Mouse (Mus musculus): Measurements from ENCODE around the gene Hectd4. TPM values are rescaled to one million over a fixed set of nuclear protein-coding genes. Genes with fewer than 3 reads are reported as not detected.
"Not testable (repeated sequence)": the region's sequence is repeated elsewhere in the genome, so short reads cannot be mapped to it uniquely, and the experiment has no call there.

The Hectd4 gene
- polyA plus RNA-seq, 1 experiment from 2014 or later = 8.4 TPM

DNA sequence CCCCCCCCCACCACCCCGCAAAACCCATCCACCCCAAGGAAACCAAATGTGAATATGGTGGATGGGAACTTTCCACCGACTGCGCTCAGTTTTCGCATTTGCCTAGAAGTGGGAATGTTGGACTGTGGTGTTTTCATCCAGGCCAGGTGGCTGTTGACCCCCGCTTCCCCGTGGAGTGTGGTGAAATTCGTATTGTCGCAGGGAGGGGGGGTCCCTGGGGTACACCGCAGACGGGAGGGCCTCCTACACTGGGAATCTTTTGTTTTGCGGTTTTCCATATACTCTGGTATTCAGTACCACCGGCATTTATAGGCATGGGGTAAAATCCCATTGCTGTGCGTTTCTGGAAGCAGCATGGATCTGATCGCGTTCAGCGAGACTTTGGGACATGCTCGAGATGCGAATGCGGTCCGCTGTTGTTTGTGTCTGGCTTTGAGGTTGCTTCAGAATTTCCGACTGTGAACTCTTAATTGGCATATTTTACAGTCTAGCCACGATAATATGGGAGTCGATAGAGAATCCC, 1.4 kb downstream of the Hectd4 start:
- ATAC-seq (ENCODE audit: insufficient number of reproducible peaks, insufficient read depth, low FRiP score, low TSS enrichment, low read depth) = no peak
- H3K27ac ChIP-seq = no peak overlapping the region
- no peaks in the 10 kb centered on the region for H3K36me3 ChIP-seq
- 24% methylated on average over 22 of the region's 23 CpGs for WGBS
- H3K9me3 ChIP-seq = no peaks in the 10 kb centered on the region
- peak overlapping the region; percentile 87 for H3K9ac ChIP-seq (replicated peaks)
- H3K27me3 ChIP-seq = no peaks in the 10 kb centered on the region
- peaks cover 10% of the 10 kb centered on the region for H3K4me1 ChIP-seq (replicated peaks)
- H3K4me2 ChIP-seq = peak overlapping the region; percentile 95
- peak overlapping the region; percentile 88 for H3K4me3 ChIP-seq (replicated peaks)

DNA sequence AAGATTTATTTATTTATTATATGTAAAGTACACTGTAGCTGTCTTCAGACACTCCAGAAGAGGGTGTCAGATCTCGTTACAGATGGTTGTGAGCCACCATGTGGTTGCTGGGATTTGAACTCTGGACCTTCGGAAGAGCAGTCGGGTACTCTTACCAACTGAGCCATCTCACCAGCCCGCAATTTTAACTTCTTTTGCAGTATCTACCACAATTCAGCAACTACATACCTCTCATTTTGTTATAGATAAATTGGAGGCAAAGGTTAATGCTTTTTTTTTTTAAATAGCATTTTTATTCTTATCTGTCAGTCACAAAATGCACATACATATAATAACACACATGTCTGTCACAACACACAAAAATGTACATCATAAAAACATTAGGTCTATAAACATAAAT, 4.0 kb downstream of the Hectd4 start:
- H3K36me3 ChIP-seq; H3K4me2 ChIP-seq; H3K27ac ChIP-seq; H3K4me3 ChIP-seq (replicated peaks); ATAC-seq (ENCODE audit: insufficient number of reproducible peaks, insufficient read depth, low FRiP score, low TSS enrichment, low read depth); H3K9ac ChIP-seq (replicated peaks); H3K27me3 ChIP-seq; H3K9me3 ChIP-seq: not testable (repeated sequence)
- H3K4me1 ChIP-seq (replicated peaks) = peaks cover 10% of the 10 kb centered on the region
- 92% methylated on average over 4 of the region's 4 CpGs for WGBS

DNA sequence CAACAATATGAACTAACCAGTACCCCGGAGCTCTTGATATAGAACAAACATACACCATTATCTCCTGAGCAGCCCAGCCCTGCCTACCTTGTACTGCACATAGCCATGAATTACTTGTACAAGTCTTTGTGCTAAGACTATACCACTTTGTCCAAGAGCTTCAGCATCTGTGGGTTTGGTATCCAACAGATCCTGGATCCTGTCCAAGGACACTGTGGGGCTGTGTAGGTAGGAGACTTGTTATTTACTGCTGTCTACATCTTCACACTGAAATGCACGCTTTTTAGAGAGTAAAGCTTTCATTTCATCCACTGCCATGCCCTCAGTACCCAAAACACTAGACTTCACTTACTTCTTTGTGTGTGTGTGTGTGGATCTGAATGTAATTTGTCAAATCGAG, 4.8 kb downstream of the Hectd4 start:
- WGBS = 91% methylated on average over 3 of the region's 3 CpGs
- Histone ChIP-seq H3K4me2 (no peak overlapping the region), H3K4me3 (replicated peaks) (no peak overlapping the region), H3K9me3 (0 out of 2 replicates have a peak, but pooled peaks cover 4% of the 10 kb centered on the region), H3K4me1 (replicated peaks) (peaks cover 10% of the 10 kb centered on the region), H3K36me3 (no peaks in the 10 kb centered on the region), H3K9ac (replicated peaks) (no peak overlapping the region), H3K27ac (no peak overlapping the region), H3K27me3 (no peaks in the 10 kb centered on the region)
- no peak for ATAC-seq (ENCODE audit: insufficient number of reproducible peaks, insufficient read depth, low FRiP score, low TSS enrichment, low read depth)

DNA sequence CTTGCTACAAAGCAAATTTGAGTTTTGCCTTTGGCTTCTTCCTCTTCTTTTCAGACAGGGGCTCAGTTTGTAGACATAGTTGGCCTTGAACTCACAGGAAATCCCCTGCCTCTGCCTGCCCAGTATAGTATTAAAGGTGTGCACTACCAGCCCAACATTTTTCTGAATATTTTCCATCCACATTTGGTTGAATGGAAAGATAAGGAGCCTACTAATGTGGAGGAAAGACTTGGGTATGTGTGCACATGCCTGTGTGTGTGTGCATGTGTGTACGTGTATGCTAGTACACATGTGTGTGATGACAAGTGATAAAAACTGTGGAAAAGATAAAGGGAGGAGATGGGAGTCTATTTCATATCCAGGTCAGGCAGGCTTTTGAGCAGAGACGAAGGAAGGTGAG, 5.8 kb downstream of the Hectd4 start:
- no peak overlapping the region for H3K4me2 ChIP-seq
- no peaks in the 10 kb centered on the region for H3K27me3 ChIP-seq
- no peak overlapping the region; the same call in 1 of the 2 replicates for H3K9ac ChIP-seq (replicated peaks)
- no peak overlapping the region for H3K27ac ChIP-seq
- H3K4me1 ChIP-seq (replicated peaks) = peaks cover 10% of the 10 kb centered on the region
- H3K36me3 ChIP-seq = no peaks in the 10 kb centered on the region
- no peak for ATAC-seq (ENCODE audit: insufficient number of reproducible peaks, insufficient read depth, low FRiP score, low TSS enrichment, low read depth)
- 0 out of 2 replicates have a peak, but pooled peaks cover 4% of the 10 kb centered on the region for H3K9me3 ChIP-seq
- no peak overlapping the region for H3K4me3 ChIP-seq (replicated peaks)
- 84% methylated on average over 2 of the region's 2 CpGs for WGBS

DNA sequence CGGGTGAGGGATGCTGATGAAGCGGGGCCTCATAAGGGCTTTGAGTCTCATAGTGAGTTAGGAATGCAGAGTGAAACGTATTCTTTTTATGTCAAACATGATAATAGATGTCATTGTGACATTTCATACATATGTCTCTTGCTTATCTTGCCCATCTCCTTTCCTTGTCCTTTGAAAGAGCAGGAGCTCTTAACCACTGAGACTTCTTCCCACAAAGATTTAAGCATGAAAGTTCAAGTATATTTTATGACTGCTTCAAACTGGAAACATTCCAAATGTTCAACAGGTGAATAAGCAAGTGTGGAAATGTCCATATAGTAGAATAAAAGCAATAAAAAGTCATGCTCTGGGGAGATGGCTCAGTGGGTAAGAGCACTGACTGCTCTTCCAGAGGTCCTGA, 6.4 kb downstream of the Hectd4 start:
- no peak for ATAC-seq (ENCODE audit: insufficient number of reproducible peaks, insufficient read depth, low FRiP score, low TSS enrichment, low read depth)
- no peak overlapping the region for H3K4me3 ChIP-seq (replicated peaks)

DNA sequence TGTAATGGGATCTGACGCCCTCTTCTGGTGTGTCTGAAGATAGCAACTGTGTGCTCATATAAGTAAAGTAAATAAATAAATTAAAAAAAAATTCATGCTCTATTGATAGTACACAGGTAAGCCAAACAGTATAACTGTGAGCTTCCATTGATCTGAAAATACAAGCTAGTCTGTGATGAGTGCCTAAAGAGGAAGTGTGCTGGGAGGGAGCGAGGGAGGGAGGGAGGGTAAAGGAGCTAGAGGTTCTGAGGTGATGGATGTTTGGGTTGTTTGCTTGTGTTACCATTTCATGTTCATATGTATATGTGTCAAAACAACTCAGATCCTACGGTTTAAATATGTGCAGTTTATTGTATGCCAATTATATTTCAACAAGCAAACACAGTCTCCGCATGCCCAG, 6.8 kb downstream of the Hectd4 start:
- no peak overlapping the region for H3K9ac ChIP-seq (replicated peaks)
- WGBS = 86% methylated on average over 4 of the region's 4 CpGs
- H3K4me1 ChIP-seq (replicated peaks) = peaks cover under 1% of the 10 kb centered on the region; the same call in 1 of the 2 replicates
- no peak overlapping the region for H3K4me2 ChIP-seq
- no peak overlapping the region for H3K27ac ChIP-seq
- no peaks in the 10 kb centered on the region for H3K27me3 ChIP-seq
- H3K36me3 ChIP-seq = no peaks in the 10 kb centered on the region
- no peak for ATAC-seq (ENCODE audit: insufficient number of reproducible peaks, insufficient read depth, low FRiP score, low TSS enrichment, low read depth)
- no peak overlapping the region for H3K4me3 ChIP-seq (replicated peaks)
- 0 out of 2 replicates have a peak, but pooled peaks cover 4% of the 10 kb centered on the region for H3K9me3 ChIP-seq

More for the DNA sequence above, 6.4 kb downstream of the Hectd4 start:
- Histone ChIP-seq H3K36me3 (no peaks in the 10 kb centered on the region), H3K27me3 (no peaks in the 10 kb centered on the region), H3K27ac (no peak overlapping the region), H3K4me2 (no peak overlapping the region), H3K4me1 (replicated peaks) (peaks cover 5% of the 10 kb centered on the region), H3K9me3 (0 out of 2 replicates have a peak, but pooled peaks cover 4% of the 10 kb centered on the region), H3K9ac (replicated peaks) (no peak overlapping the region)
- WGBS = 87% methylated on average over 3 of the region's 3 CpGs

DNA sequence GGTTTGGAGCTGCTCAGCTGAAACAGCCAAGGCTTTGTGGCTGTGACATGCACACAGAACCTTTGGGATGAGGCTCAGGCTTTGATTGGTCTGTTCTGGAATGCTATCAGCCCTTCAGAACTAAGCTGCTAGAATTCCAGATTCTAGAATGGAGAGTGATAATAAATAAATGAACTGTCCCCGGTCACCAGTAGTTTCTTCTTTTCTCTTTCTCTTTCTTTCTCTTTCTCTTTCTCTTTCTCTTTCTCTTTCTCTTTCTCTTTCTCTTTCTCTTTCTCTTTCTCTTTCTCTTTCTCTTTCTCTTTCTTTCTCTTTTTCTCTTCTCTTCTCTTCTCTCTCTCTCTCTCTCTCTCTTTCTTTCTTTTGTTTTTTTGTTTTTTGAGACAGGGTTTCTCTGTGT, 7.3 kb downstream of the Hectd4 start:
- ATAC-seq (ENCODE audit: insufficient number of reproducible peaks, insufficient read depth, low FRiP score, low TSS enrichment, low read depth); H3K4me2 ChIP-seq; H3K9ac ChIP-seq (replicated peaks); H3K4me3 ChIP-seq (replicated peaks); H3K9me3 ChIP-seq; H3K36me3 ChIP-seq; H3K27me3 ChIP-seq; H3K27ac ChIP-seq; H3K4me1 ChIP-seq (replicated peaks): not testable (repeated sequence)
- WGBS = 94% methylated on average over 1 of the region's 1 CpGs

DNA sequence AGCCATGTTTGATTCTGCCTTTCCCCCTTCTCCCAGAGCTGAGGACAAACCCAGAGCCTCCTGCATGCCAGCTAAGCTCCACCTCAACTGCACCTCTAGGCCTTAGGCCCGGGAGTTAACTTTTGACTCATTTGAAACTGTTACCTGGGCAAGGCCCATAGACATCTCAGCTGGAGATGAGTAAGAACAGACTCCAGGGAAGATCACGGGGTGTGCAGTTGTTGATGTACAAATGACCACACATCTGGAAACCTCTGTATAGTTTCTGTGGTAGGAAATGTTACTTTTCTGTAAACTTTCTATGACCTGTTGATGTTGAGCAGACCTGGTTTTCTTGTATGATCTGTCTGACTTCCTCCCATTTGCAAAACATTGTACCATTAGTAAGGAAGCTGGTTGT, 9.2 kb downstream of the Hectd4 start:
- Histone ChIP-seq H3K4me2 (no peak overlapping the region), H3K4me1 (replicated peaks) (no peaks in the 10 kb centered on the region), H3K27ac (no peak overlapping the region), H3K36me3 (no peaks in the 10 kb centered on the region), H3K9me3 (0 out of 2 replicates have a peak, but pooled peaks cover 4% of the 10 kb centered on the region), H3K9ac (replicated peaks) (no peak overlapping the region), H3K4me3 (replicated peaks) (no peak overlapping the region), H3K27me3 (no peaks in the 10 kb centered on the region)
- ATAC-seq (ENCODE audit: insufficient number of reproducible peaks, insufficient read depth, low FRiP score, low TSS enrichment, low read depth) = no peak
- WGBS = 85% methylated on average over 2 of the region's 2 CpGs

DNA sequence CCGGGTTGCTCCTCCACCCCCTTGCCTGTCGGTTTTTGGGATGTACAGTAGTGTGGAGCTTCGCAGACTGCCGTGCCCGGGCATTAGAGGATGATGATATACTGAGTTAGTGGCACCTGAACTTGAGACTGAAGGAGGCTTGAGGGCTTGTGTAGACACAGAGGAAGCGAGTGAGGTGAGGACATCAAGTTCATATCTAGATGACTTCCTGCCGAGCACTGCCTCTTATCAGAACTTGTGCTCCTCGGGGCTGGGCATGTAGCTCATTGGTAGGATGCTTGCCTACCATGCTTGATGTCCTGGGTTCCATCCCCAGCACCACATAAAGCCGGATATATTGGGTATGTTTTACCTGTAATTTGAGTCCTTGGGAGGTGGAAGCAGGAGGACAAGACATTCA, 10.8 kb downstream of the Hectd4 start:
- Histone ChIP-seq H3K9ac (replicated peaks) (no peak overlapping the region), H3K27ac (no peak overlapping the region), H3K9me3 (0 out of 2 replicates have a peak, but pooled peaks cover 4% of the 10 kb centered on the region), H3K36me3 (no peaks in the 10 kb centered on the region), H3K4me2 (no peak overlapping the region), H3K4me1 (replicated peaks) (no peaks in the 10 kb centered on the region), H3K4me3 (replicated peaks) (no peak overlapping the region), H3K27me3 (no peaks in the 10 kb centered on the region)
- no peak for ATAC-seq (ENCODE audit: insufficient number of reproducible peaks, insufficient read depth, low FRiP score, low TSS enrichment, low read depth)
- WGBS = 91% methylated on average over 9 of the region's 9 CpGs

DNA sequence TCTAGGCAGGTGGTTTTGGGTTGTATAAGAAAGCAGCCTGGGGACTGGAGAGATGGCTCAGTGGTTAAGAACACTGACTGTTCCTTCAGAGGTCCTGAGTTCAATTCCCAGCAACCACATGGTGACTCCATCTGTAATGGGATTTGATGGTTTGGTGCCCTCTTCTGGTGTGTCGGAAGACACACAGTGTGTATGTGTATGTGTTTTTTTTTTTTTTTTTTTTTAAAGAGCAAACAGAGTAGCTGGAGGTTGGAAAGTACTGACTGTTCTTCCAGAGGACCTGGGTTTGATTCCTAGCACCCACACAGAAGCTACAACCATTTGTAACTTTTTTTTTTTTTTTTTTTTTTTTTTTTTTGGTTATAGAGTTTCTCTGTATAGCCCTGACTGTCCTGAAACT, 12.8 kb downstream of the Hectd4 start:
- Histone ChIP-seq H3K27me3 (no peaks in the 10 kb centered on the region), H3K9me3 (0 out of 2 replicates have a peak, but pooled peaks cover 4% of the 10 kb centered on the region), H3K4me3 (replicated peaks) (no peak overlapping the region), H3K27ac (no peak overlapping the region), H3K4me2 (no peak overlapping the region), H3K4me1 (replicated peaks) (no peaks in the 10 kb centered on the region), H3K36me3 (no peaks in the 10 kb centered on the region), H3K9ac (replicated peaks) (no peak overlapping the region)
- 95% methylated on average over 1 of the region's 1 CpGs for WGBS
- no peak for ATAC-seq (ENCODE audit: insufficient number of reproducible peaks, insufficient read depth, low FRiP score, low TSS enrichment, low read depth)

DNA sequence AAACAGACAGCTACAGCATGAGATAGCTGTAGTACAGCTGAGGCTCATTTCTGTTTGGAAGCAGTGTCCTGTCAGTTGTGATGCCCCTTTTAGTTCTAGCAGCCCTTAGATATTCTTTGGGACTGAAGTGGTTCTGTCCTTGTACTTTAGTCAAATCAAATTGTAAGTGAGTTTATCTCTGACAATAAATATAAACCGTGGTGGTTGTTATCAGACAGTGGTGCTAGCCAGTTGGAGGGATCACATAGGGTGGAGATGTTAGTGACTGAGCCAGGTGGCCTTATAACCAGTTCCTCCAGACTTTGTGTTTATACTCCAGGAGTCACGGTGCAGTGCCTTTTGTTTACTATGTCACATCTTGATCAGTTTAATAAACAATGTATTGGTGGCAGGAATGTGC, 13.7 kb downstream of the Hectd4 start:
- no peak for ATAC-seq (ENCODE audit: insufficient number of reproducible peaks, insufficient read depth, low FRiP score, low TSS enrichment, low read depth)
- WGBS = 85% methylated on average over 2 of the region's 2 CpGs

DNA sequence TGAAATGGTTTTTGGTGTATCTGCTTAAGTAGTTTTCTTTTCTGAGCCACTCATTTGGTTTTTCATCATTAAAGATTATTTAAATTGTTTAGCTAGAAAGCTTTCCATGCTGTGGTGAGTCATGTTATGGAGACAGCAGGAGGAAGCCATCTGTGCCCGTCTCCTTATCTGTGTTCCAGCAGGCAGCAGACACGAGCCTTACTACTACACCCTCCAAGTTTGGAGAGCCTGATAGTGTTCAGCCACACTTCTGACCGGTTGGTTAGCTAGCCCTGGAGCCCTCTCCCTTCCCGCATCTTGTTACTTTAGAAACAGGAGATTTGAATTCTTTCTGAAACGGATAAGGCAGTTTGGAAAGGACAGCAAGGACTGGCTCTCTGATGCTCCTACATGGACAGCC, 16.2 kb downstream of the Hectd4 start:
- no peak overlapping the region for H3K4me2 ChIP-seq
- H3K4me1 ChIP-seq (replicated peaks) = no peaks in the 10 kb centered on the region
- no peak overlapping the region for H3K9ac ChIP-seq (replicated peaks)
- ATAC-seq (ENCODE audit: insufficient number of reproducible peaks, insufficient read depth, low FRiP score, low TSS enrichment, low read depth) = no peak
- 83% methylated on average over 5 of the region's 5 CpGs for WGBS
- H3K27me3 ChIP-seq = no peaks in the 10 kb centered on the region
- no peaks in the 10 kb centered on the region for H3K9me3 ChIP-seq
- H3K27ac ChIP-seq = no peak overlapping the region
- no peak overlapping the region for H3K4me3 ChIP-seq (replicated peaks)
- no peaks in the 10 kb centered on the region for H3K36me3 ChIP-seq

More for the DNA sequence above, 13.7 kb downstream of the Hectd4 start:
- H3K27me3 ChIP-seq = no peaks in the 10 kb centered on the region
- H3K4me1 ChIP-seq (replicated peaks) = no peaks in the 10 kb centered on the region
- H3K4me2 ChIP-seq = no peak overlapping the region
- no peak overlapping the region for H3K9ac ChIP-seq (replicated peaks)
- no peaks in the 10 kb centered on the region for H3K36me3 ChIP-seq
- 0 out of 2 replicates have a peak, but pooled peaks cover 4% of the 10 kb centered on the region for H3K9me3 ChIP-seq
- H3K4me3 ChIP-seq (replicated peaks) = no peak overlapping the region
- H3K27ac ChIP-seq = no peak overlapping the region
